Mouse (Mus musculus) heart, postnatal 10 days (tissue): ENCODE data around the gene Ugt1a9. TPM values are rescaled to one million over a fixed set of nuclear protein-coding genes. Genes with fewer than 3 reads are reported as not detected.

ENCODE experiments used
- DNase-seq, 2 experiments: peaks; one replicate each; pipeline ENCODE4 v3.0.0; 2021
- intact Hi-C: fragments of 180-260 bp; cut with DNase I; formaldehyde crosslinking; loops from one replicate; pipeline ENCODE4 v1.15.1; 2025
- total RNA-seq, 2 experiments: library from RNA; stranded (reverse); gene quantifications; 2 replicates each; pipeline ENCODE4 v1.2.3; 2021

Ugt1a9 gene
- total RNA-seq, 2 experiments from 2014 or later: not detected

DNA sequence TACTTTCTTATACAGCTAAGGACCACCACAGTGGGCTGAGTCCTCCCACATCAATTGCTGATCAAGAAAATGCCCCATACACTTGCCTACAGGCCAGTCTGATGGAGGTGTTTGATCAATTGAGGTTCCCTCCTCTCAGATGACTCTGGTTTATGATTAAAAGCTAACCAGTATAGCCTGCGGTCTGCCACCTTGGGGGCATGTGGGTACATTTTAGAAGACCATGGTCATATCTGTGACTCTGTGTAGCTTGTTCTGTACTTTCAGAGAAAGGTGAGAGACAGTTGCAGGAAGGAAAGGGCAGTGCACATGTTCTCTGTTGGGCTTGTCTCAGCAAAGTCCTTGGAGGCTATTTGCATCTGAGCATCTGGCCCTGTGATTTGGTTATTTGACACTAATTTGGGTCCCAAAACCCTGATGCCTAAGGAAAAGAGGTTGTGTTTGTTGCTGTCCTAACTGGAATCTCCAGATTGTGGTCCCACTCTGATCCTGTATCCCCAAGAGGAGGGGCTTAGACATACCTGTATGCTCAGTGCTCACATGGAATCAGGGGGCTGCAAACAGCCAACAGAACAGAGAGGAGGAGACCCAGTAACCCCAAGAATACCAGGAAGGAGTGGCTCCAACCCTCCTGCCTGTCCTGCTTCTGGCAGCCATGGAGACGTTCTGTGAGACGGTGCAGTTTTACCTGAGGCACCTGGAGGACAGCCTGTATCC, 162.2 kb downstream of the Ugt1a9 start:
- DNase-seq: no peak
- intact Hi-C loops: no loop called here

GRCm38 (mm10) chr1:88233421-88234247, 163.0 kb downstream of the Ugt1a9 start:
- DNase-seq: no peak
- intact Hi-C loops: no loop called here

GRCm38 (mm10) chr1:88234248-88234610, 163.6 kb downstream of the Ugt1a9 start:
- intact Hi-C loops: no loop called here
- no peak for DNase-seq

- intact Hi-C loops: no loop called here
- no peak for DNase-seq
These were observed 164.0 kb downstream of the Ugt1a9 start for GRCm38 (mm10) chr1:88234646-88235045.

DNA sequence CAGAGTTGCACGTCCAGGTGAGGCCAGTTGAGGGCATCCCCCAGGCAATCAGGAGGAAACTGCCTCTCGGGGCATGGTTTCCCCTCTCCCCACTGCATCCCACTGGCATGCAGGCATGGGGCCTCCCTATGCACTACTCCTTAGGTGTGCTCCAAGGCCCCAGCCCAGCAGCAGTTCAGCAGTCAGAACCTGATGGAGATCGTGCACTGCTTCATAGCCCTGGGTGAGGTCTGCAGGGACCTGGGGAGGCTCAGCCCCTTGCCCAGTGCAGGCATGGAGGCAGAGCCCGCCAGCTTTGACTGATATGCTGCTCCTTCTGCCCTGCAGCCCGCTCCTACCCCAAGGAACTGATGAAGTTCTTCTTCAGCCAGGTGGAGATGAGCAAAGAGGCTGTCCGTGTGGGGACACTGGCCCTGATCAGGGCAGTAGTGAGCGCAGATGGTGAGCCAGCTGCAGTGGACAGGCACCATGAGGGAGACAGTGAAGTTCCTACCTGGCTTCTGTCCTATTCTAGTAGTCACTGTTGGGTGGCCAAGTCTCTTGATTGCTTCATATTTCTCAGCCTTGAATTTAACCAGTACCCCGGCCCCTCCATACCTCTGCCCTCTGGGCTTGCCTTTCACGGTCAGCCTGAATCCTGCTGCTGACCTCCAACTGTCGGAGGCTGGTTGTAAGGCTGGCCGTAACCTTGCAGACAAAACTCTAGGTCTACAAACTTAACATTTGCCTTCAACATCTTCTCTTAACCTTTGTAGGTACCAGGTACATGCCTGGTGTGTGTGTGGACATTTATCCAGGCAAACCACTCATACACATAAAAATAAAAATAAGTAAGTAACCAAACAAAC, 164.7 kb downstream of the Ugt1a9 start:
- intact Hi-C loops: no loop called here
- DNase-seq: no peak

GRCm38 (mm10) chr1:88235894-88236415, 165.4 kb downstream of the Ugt1a9 start:
- intact Hi-C loops: no loop called here

DNA sequence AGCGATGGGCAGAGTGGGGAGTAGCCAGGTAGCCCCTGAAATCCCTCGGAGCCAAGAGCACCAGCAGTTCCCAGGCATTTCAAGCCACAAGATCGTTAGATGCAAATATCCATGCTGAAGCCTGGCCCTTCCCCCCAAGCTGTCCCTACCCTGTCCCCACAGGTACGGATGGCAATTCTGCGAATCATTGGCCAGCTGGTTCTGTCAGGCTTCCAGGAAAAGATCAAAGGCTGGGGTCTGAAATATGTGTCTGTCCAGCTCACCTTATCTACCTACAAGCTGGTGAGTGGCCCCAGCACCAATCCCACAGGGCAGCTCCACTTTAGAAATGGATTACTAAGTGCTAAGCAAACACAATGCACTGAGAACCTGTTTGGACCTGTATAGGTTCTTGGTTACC, 166.7 kb downstream of the Ugt1a9 start:
- intact Hi-C loops: no loop called here
- DNase-seq: no peak

More at GRCm38 (mm10) chr1:88235894-88236415, 165.4 kb downstream of the Ugt1a9 start:
- DNase-seq: no peak

DNA sequence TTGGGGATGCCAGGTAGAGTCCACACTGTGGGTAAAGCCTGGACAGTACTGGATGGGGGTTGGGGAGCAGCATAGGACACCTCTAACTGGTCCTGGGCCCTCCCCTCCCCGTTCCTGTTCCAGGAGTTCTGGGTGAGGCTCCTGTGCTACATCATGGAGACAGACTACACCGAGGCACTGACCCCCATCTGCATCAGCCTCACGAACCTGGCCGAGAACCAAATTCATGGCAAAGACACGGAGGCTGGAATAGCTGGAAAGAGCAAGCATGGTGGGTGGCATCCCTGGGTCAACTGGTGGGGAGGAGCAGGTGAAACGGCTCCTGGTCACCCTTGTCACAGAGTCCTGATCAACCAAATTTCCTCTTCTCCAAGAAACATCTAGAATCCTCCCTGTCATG, 168.2 kb downstream of the Ugt1a9 start:
- intact Hi-C loops: no loop called here
- DNase-seq: no peak

DNA sequence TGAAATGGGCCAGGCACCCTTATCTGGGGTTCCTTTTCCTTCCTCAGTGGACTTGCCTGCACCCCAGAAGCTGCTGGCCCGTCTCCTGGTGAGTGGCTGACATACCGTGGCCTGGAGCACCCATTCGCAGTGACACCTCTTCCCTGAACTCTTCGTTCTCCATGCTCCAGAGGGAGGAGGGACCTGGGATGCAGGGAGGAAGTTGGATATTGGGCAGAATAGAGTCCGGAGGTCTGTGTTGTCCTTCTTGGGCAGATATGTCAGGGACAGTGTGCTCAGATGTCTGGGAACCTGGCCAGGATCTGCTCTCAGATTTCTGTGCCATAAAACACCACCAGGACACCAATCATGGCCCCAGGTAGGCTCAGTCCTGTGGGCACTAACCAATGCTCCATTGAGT, 169.5 kb downstream of the Ugt1a9 start:
- DNase-seq: no peak
- intact Hi-C loops: no loop called here

DNA sequence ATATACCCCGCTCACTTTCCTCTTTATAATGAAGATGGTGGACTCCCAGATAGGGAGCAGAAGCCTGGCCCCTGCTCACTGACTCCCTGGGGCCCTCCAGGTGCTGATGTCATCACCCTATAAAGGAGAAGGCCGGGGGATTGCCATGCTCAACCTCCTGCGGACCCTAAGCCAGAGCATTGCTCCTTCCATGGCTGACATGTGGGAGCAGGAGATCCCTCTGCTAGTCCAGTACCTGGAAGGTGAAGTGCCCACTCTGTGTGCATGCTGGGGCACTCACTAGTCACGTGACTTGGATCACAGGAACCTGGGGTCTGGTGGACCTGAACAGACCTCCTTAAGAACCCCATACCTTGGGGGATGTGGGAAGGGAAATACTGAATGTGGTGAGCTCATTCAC, 170.0 kb downstream of the Ugt1a9 start:
- intact Hi-C loops: no loop called here
- DNase-seq: no peak

DNA sequence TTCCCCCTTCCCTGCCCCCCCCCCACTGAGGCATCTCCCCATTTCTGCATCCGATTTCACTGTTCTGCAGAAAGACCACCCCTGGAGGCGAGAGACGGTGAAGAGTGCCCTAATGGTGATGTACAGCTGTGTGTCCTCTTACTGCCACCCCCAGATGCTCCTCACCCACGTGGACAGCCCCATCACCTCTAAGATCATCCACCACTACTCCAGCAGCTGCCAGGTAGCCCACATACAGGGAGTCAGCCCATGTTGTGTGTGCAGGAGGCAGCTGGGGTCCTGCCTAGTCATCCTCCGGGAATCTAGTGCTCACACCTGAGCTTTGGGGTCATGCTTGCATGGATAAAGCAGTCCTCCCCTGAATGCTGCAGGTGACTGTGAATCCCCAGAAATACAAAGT, 173.3 kb downstream of the Ugt1a9 start:
- no peak for DNase-seq
- intact Hi-C loops: no loop called here

- no peak for DNase-seq
- intact Hi-C loops: no loop called here
These were observed 175.3 kb downstream of the Ugt1a9 start for GRCm38 (mm10) chr1:88245881-88246280.

DNA sequence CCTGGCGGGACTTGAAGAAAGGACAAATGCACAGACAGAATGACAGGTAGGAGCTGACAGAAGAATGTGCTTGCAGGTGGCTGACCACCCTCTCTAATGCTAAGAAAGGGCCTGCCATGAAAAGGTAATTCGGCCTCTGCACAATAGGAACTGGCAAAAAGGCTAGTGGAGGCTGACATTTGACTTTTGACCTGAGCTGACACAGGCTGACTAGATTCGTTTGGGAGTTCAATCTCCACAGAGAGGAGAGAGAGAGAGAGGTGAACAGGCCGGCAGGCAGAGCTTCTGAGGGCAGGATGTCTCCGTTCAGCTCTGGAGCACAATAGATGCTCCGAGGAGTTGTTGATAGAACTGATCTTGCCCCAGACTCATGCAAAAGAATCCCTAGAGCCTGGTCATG, 175.8 kb downstream of the Ugt1a9 start:
- intact Hi-C loops: no loop called here

GRCm38 (mm10) chr1:88247660-88248059, 177.1 kb downstream of the Ugt1a9 start:
- intact Hi-C loops: no loop called here
- no peak for DNase-seq

More for the DNA sequence above, 175.8 kb downstream of the Ugt1a9 start:
- no peak for DNase-seq

- intact Hi-C loops: no loop called here
- DNase-seq: no peak
These were observed 178.1 kb downstream of the Ugt1a9 start for GRCm38 (mm10) chr1:88248658-88249057.

GRCm38 (mm10) chr1:88249596-88249995, 179.0 kb downstream of the Ugt1a9 start:
- no peak for DNase-seq
- intact Hi-C loops: no loop called here

- intact Hi-C loops: no loop called here
- DNase-seq: no peak
These were observed 179.4 kb downstream of the Ugt1a9 start for GRCm38 (mm10) chr1:88250023-88250422.

DNA sequence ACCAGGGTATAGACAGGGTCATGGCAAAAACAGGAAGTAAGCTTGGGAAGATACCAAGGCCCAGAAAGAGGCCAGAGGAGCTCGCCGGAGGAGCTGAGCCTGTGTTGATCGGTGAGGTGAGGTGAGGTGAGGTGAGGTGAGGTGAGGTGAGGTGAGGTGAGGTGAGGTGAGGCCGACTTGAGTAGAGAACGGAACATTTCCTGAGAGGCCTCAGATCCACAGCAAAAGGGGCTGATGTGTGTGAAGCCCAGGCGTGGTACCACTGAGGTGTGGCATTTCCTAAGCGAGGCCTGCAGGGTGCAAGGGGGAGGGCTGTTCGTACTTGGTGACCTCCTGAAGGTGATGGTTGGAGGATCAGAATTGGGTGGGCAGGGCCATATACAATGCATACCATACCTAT, 182.5 kb downstream of the Ugt1a9 start:
- no peak for DNase-seq
- intact Hi-C loops: no loop called here

DNA sequence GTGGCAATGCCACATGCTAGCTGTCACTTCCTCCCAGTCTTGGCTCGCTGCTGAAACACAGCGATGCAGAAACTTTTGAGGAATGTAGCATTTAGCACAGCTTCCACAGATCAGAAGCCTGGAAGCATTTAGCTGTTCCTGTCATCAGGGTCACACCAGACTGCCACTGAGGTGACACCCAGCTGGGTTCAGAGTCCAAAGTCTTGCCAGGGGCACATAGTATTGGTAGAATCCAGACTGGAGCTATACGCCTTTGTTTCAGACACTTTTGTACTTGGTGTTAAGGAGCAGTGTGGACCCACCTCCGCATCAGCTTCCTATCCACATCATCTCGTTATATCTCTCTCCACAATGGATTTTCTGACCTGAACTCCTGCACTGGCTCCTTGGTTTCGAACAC, 182.9 kb downstream of the Ugt1a9 start:
- intact Hi-C loops: no loop called here
- no peak for DNase-seq

DNA sequence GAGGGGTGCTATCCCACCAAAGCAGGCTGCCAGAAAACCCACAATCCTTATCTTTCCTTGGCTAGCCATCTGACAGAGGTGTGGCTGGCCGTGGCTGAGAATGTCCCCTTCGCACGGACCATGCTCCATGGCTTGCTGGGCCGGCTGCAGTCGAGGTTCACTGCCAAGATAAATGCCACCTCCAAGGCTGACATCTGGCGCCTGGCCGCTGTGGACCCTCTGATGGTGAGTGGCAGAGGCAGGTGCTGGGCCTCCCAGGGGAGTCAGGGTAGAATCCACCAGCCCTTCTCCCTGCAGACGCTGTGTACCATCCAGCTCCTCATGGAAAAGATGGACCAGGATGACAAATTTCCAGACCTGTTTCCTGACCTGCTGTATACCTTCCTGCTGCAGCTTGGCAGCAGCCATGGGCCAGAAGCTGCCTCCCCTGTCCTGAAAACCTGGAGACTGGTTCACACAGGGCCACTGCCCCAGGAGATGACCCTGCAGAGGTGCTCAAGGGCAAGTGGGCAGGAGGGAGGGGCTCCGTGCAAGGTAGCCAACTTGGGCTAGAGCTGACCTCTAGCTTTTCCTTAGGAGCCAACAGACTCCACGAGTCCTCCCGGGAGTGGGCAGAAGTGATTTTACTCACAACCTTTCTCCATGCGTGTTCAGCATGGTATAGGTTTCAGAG, 184.3 kb downstream of the Ugt1a9 start:
- intact Hi-C loops: no loop called here

DNA sequence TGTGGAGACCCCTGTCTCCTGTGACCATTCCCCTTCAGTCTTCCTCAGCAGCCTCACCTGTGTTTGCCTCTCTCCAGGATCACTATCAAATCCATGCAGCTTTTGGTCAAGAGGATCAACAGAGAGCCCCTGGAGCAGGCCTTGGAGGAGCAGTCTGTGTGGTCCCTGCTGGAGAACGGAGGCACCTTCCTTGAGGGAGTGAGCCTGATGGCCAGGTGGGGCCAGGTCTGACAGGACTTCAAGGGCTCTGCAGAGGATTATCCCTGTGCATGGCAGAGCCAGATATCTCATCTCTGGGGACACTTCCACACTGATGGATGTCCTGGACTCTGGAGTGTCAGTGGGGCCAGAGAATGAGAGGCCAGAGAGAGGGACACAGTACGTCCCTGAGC, 184.9 kb downstream of the Ugt1a9 start:
- no peak for DNase-seq
- intact Hi-C loops: no loop called here

More for the DNA sequence above, 184.3 kb downstream of the Ugt1a9 start:
- DNase-seq: no peak
